Mouse (Mus musculus) CH12.LX (cell line): ENCODE measurements around the gene Cachd1. TPM values are rescaled to one million over a fixed set of nuclear protein-coding genes. Genes with fewer than 3 reads are reported as not detected.

Experiments used
- DNase-seq: peaks from one replicate; pipeline ENCODE4 v3.0.0-alpha.2; 2013; ENCODE audit errors: extremely low read depth
- H3K27ac ChIP-seq: 2 replicates; pipeline ENCODE4 v1.5.1; 2012; ENCODE audit warnings: low read depth, mild to moderate bottlenecking, control low read depth, moderate library complexity; ENCODE audit not compliant: insufficient read depth
- H3K27me3 ChIP-seq: replicated peaks from 2 replicates; pipeline ENCODE3; 2012; ENCODE audit warnings: inconsistent platforms
- H3K36me3 ChIP-seq, 2 experiments: replicated peaks in 1 of 2; 2 replicates each; pipeline versions ENCODE3 to v1.6.1; 2012; ENCODE audit warnings: inconsistent platforms in 1 of 2, low read length in 1 of 2, mild to moderate bottlenecking in 1 of 2, mixed read lengths in 1 of 2, moderate library complexity in 1 of 2; ENCODE audit not compliant: control insufficient read depth in 1 of 2, insufficient read depth in 1 of 2
- H3K4me1 ChIP-seq, 2 experiments: 2 replicates each; pipeline ENCODE4 v1.6.1; 2012; ENCODE audit warnings: inconsistent platforms in 1 of 2, moderate library complexity in 1 of 2; ENCODE audit not compliant: insufficient read depth in 2 of 2, control insufficient read depth in 1 of 2
- H3K4me2 ChIP-seq: 2 replicates; pipeline ENCODE4 v1.6.1; 2012; ENCODE audit warnings: low read depth, mild to moderate bottlenecking, control low read depth; ENCODE audit not compliant: poor library complexity, insufficient read depth, severe bottlenecking
- H3K4me3 ChIP-seq, 3 experiments: fragments of 150-350 bp in 1 of 3; sonication (generic) in 1 of 3; replicated peaks in 1 of 3; 2 replicates each; pipeline versions ENCODE3 to v1.5.1; 2011 to 2012; ENCODE audit warnings: low read depth in 2 of 3, low read length in 2 of 3, mild to moderate bottlenecking in 2 of 3, moderate library complexity in 2 of 3, control low read depth in 1 of 3, improper control_type of control experiment in 1 of 3, inconsistent platforms in 1 of 3, mixed read lengths in 1 of 3; ENCODE audit not compliant: poor library complexity in 1 of 3
- H3K79me2 ChIP-seq: replicated peaks from 2 replicates; pipeline ENCODE4 v1.6.1; 2012; ENCODE audit warnings: mild to moderate bottlenecking, moderate library complexity; ENCODE audit not compliant: control insufficient read depth, poor library complexity, insufficient read depth, severe bottlenecking; ENCODE audit errors: extremely low read depth
- H3K9ac ChIP-seq: 2 replicates; pipeline ENCODE4 v1.6.1; 2012; ENCODE audit warnings: low read depth, mild to moderate bottlenecking, control low read depth, moderate library complexity; ENCODE audit not compliant: insufficient read depth
- H3K9me3 ChIP-seq: replicated peaks from 2 replicates; pipeline ENCODE3; 2012; ENCODE audit warnings: low read length, inconsistent platforms, mixed read lengths
- BHLHE40 ChIP-seq: IDR thresholded peaks from 2 replicates; pipeline ENCODE4 v1.6.1; 2011; ENCODE audit warnings: mild to moderate bottlenecking, low read depth, low read length, improper control_type of control experiment
- CHD1 ChIP-seq: IDR thresholded peaks from 2 replicates; pipeline ENCODE4 v1.6.1; 2012; ENCODE audit warnings: low read depth, low read length, improper control_type of control experiment, inconsistent platforms
- E2F4 ChIP-seq: IDR thresholded peaks from 2 replicates; pipeline ENCODE4 v1.6.1; 2011; ENCODE audit warnings: low read depth, low read length, improper control_type of control experiment; ENCODE audit not compliant: insufficient replicate concordance
- ELF1 ChIP-seq: IDR thresholded peaks from 2 replicates; pipeline ENCODE4 v1.6.1; 2014; ENCODE audit warnings: low read depth, mild to moderate bottlenecking, inconsistent platforms, low read length, improper control_type of control experiment
- EP300 ChIP-seq: IDR thresholded peaks from 2 replicates; pipeline ENCODE4 v1.6.1; 2011; ENCODE audit warnings: low read length, improper control_type of control experiment
- ETS1 ChIP-seq: conservative IDR thresholded peaks from 2 replicates; pipeline ENCODE4 v1.6.1; 2012; ENCODE audit warnings: low read depth, mild to moderate bottlenecking, inconsistent platforms, low read length, improper control_type of control experiment, moderate library complexity
- JUN ChIP-seq: IDR thresholded peaks from 2 replicates; pipeline ENCODE4 v1.6.1; 2011; ENCODE audit warnings: low read depth, mild to moderate bottlenecking, low read length, improper control_type of control experiment, moderate library complexity; ENCODE audit not compliant: insufficient read depth
- JUND ChIP-seq: conservative IDR thresholded peaks from 2 replicates; pipeline ENCODE4 v1.6.1; 2011; ENCODE audit warnings: low read depth, low read length, improper control_type of control experiment
- KAT2A ChIP-seq: IDR thresholded peaks from 2 replicates; pipeline ENCODE4 v1.6.1; 2012; ENCODE audit warnings: low read length, improper control_type of control experiment, inconsistent platforms; ENCODE audit not compliant: insufficient replicate concordance
- MAFK ChIP-seq: IDR thresholded peaks from 2 replicates; pipeline ENCODE4 v1.6.1; 2011; ENCODE audit warnings: low read length, improper control_type of control experiment; ENCODE audit not compliant: insufficient replicate concordance
- MAX ChIP-seq: IDR thresholded peaks from 2 replicates; pipeline ENCODE4 v1.6.1; 2011; ENCODE audit warnings: low read length, improper control_type of control experiment
- MEF2A ChIP-seq: IDR thresholded peaks from 2 replicates; pipeline ENCODE4 v1.6.1; 2014; ENCODE audit warnings: low read depth, mild to moderate bottlenecking, inconsistent platforms, low read length, improper control_type of control experiment, borderline replicate concordance
- MYC ChIP-seq: IDR thresholded peaks from 2 replicates; pipeline ENCODE4 v1.6.1; 2011; ENCODE audit warnings: low read depth, mild to moderate bottlenecking, improper control_type of control experiment, low read length
- NELFE ChIP-seq: IDR thresholded peaks from 2 replicates; pipeline ENCODE4 v1.6.1; 2011; ENCODE audit warnings: low read depth, low read length, improper control_type of control experiment
- NRF1 ChIP-seq: IDR thresholded peaks from 2 replicates; pipeline ENCODE4 v1.6.1; 2014; ENCODE audit warnings: low read depth, mild to moderate bottlenecking, inconsistent platforms, low read length, improper control_type of control experiment, moderate library complexity
- POLR2AphosphoS2 ChIP-seq: IDR thresholded peaks from 2 replicates; pipeline ENCODE4 v1.6.1; 2011; ENCODE audit warnings: low read depth, low read length, improper control_type of control experiment
- RCOR1 ChIP-seq: conservative IDR thresholded peaks from 2 replicates; pipeline ENCODE4 v1.6.1; 2012; ENCODE audit warnings: low read depth, mild to moderate bottlenecking, inconsistent platforms, low read length, improper control_type of control experiment
- SIN3A ChIP-seq: IDR thresholded peaks from 2 replicates; pipeline ENCODE4 v1.6.1; 2012; ENCODE audit warnings: low read length, improper control_type of control experiment, inconsistent platforms
- TCF12 ChIP-seq: IDR thresholded peaks from 2 replicates; pipeline ENCODE4 v1.6.1; 2014; ENCODE audit warnings: low read depth, mild to moderate bottlenecking, inconsistent platforms, low read length, improper control_type of control experiment
- UBTF ChIP-seq: IDR thresholded peaks from 2 replicates; pipeline ENCODE4 v1.6.1; 2012; ENCODE audit warnings: low read depth, mild to moderate bottlenecking, inconsistent platforms, low read length, improper control_type of control experiment, moderate library complexity
- USF1 ChIP-seq: IDR thresholded peaks from 2 replicates; pipeline ENCODE4 v1.6.1; 2014; ENCODE audit warnings: low read depth, mild to moderate bottlenecking, inconsistent platforms, low read length, improper control_type of control experiment
- USF2 ChIP-seq: conservative IDR thresholded peaks from 2 replicates; pipeline ENCODE4 v1.6.1; 2011; ENCODE audit warnings: low read depth, low read length, improper control_type of control experiment
- ZKSCAN1 ChIP-seq: IDR thresholded peaks from 2 replicates; pipeline ENCODE4 v1.6.1; 2012; ENCODE audit warnings: low read depth, inconsistent platforms, low read length, improper control_type of control experiment, borderline replicate concordance
- ZNF384 ChIP-seq: IDR thresholded peaks from 2 replicates; pipeline ENCODE4 v1.6.1; 2012; ENCODE audit warnings: low read depth, low read length, improper control_type of control experiment, inconsistent platforms
- dilution Hi-C: fragments of 300-500 bp; cut with MboI; formaldehyde crosslinking; loops from 2 replicates; pipeline ENCODE4 v1.14.3; 2020; ENCODE audit warnings: low sequenced_read_pairs; ENCODE audit not compliant: extremely low pct_unique_long_range_greater_than_20kb, extremely low pct_ligation_motif_present
- in situ Hi-C: fragments of 300-500 bp; cut with MboI; formaldehyde crosslinking; loops from 3 replicates; pipeline ENCODE4 v1.14.3; 2019; ENCODE audit warnings: low sequenced_read_pairs, low pct_ligation_motif_present, low pct_unique_long_range_greater_than_20kb, mixed read lengths
- polyA plus RNA-seq: library from polyadenylated mRNA; unstranded; fragments of >175 nt; gene quantifications from 2 replicates; pipeline ENCODE4 v1.2.1, GENCODE M21; 2012; ENCODE audit warnings: low read depth; ENCODE audit not compliant: insufficient read length
- total RNA-seq, 2 experiments: library from RNA; depleted of rRNA; stranded (reverse); fragments of 300-350 nt in 1 of 2; fragments of >200 nt in 1 of 2; gene quantifications; 2 replicates each; pipeline ENCODE4 v1.2.3; 2012 to 2014

The Cachd1 gene
- total and polyA plus RNA-seq, 3 experiments = 0.13 to 0.24 (median 0.20) TPM

DNA sequence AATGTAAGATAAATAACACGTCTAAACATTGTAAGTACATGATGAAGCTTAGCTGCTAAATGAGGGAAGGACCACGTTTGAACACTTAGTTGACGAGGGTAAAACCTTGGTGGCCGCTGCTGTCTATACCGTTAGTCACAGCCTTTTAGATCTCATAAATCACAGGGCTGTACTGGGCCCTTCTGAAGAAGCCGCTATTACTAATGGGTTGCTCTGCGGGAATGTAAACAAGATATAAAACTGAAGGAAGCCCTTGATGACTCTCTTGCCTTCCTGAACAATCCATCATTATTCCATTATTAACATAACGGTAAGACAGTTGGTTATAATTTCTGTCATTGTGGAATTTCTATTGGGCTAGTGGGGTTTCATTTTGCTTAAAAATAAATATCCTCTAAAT, 102.9 kb downstream of the Cachd1 start:
- Histone ChIP-seq H3K4me1 (no peaks in the 10 kb centered on the region), H3K4me3 (no peak overlapping the region), H3K36me3 (no peaks in the 10 kb centered on the region), H3K79me2 (no peaks in the 10 kb centered on the region), H3K27me3 (no peaks in the 10 kb centered on the region), H3K9ac (no peak overlapping the region), H3K9me3 (no peaks in the 10 kb centered on the region), H3K4me2 (no peak overlapping the region), H3K27ac (no peak overlapping the region)
- dilution Hi-C loops (no loop called here), in situ Hi-C loops (no loop called here)
- no peak for TF ChIP-seq MEF2A
- no peak for TF ChIP-seq SIN3A
- no peak for TF ChIP-seq ZNF384
- TF ChIP-seq JUND = no peak
- no peak for TF ChIP-seq ETS1
- TF ChIP-seq EP300 = no peak
- TF ChIP-seq USF1 = no peak
- no peak for TF ChIP-seq ZKSCAN1
- no peak for TF ChIP-seq MYC
- TF ChIP-seq NELFE = no peak
- TF ChIP-seq MAX = no peak
- TF ChIP-seq RCOR1 = no peak
- TF ChIP-seq E2F4 = no peak
- no peak for TF ChIP-seq KAT2A
- no peak for TF ChIP-seq ELF1
- TF ChIP-seq CHD1 = no peak
- TF ChIP-seq JUN = no peak
- DNase-seq = no peak

DNA sequence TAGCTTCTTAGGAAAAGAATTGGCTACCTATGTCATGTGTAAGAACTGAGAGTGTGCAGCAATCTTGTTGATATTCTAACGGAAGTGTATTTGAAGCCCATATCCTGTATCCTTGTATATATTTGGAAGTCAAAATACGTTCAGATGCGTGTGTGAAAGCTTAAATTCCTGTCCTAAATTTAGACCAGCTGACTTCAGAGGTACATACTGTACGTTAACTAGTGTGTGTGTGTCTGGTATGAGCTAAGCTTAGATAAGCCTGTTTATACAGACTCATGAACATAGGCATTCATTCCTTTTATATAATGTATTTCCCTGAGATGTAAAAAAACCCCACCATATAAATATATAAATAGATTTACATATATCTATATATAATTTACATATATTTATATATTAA, 103.6 kb downstream of the Cachd1 start:
- no peak for TF ChIP-seq BHLHE40
- no peak for TF ChIP-seq SIN3A
- TF ChIP-seq NRF1 = no peak
- no peak for TF ChIP-seq MEF2A
- no peak for TF ChIP-seq ETS1
- TF ChIP-seq POLR2AphosphoS2 = no peak
- no peak for TF ChIP-seq RCOR1
- no peak for TF ChIP-seq JUN
- no peak for TF ChIP-seq JUND
- TF ChIP-seq USF2 = no peak
- no peak for TF ChIP-seq TCF12
- TF ChIP-seq USF1 = no peak
- no peak for TF ChIP-seq MAFK
- no peak for TF ChIP-seq UBTF
- no peak for TF ChIP-seq ELF1
- TF ChIP-seq, all 38 proteins: peak for 0
- Histone ChIP-seq H3K27ac (no peak overlapping the region), H3K4me2 (no peak overlapping the region), H3K9me3 (no peaks in the 10 kb centered on the region), H3K9ac (no peak overlapping the region), H3K4me3 (no peak overlapping the region), H3K4me1 (no peaks in the 10 kb centered on the region), H3K36me3 (no peaks in the 10 kb centered on the region), H3K27me3 (no peaks in the 10 kb centered on the region), H3K79me2 (no peaks in the 10 kb centered on the region)
- dilution Hi-C loops = no loop called here
- in situ Hi-C loops = no loop called here
- no peak for DNase-seq
